Mouse (Mus musculus) neural tube, postnatal 0 days (tissue): Measurements from ENCODE around the gene Hist1h2af. TPM values are rescaled to one million over a fixed set of nuclear protein-coding genes. Genes with fewer than 3 reads are reported as not detected.

Experiments used
- polyA plus RNA-seq: library from polyadenylated mRNA; unstranded; fragments of >200 nt; fragmentation: Nextera tagmentation; extraction: Ambion mirVana; gene quantifications from 2 replicates; pipeline ENCODE4 v1.2.1, GENCODE M21; 2015

The Hist1h2af gene
- 1.7 TPM in 1 of 2 replicates, not detected in the other for polyA plus RNA-seq

DNA sequence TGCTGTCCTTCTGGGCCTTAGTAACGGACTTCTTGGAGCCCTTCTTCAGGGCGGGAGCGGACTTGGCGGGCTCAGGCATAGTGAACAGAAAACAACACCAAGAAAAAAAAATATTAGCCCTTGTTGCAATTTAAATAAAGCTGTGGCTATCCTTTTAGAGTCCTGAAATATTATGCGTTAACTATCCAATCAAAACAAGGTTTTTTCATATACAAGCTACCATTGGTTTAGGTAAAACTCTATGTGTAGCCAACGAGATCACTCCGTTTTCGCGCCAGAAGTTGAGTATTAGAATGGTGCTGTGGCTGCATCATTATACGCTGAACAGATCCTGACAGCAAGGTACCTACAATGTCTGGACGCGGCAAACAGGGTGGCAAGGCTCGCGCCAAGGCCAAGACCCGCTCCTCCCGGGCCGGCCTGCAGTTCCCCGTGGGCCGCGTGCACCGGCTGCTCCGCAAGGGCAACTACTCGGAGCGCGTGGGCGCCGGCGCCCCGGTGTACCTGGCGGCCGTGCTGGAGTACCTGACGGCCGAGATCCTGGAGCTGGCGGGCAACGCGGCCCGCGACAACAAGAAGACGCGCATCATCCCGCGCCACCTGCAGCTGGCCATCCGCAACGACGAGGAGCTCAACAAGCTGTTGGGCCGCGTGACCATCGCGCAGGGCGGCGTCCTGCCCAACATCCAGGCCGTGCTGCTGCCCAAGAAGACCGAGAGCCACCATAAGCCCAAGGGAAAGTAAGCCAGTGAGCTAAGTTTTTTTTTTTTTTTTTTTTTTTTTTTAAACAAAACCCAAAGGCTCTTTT is at the start of gene Hist1h2af:
Gene Hist1h2af, plus strand, starts transcription at position 347 of the 808 bp plus-strand sequence.

DNA sequence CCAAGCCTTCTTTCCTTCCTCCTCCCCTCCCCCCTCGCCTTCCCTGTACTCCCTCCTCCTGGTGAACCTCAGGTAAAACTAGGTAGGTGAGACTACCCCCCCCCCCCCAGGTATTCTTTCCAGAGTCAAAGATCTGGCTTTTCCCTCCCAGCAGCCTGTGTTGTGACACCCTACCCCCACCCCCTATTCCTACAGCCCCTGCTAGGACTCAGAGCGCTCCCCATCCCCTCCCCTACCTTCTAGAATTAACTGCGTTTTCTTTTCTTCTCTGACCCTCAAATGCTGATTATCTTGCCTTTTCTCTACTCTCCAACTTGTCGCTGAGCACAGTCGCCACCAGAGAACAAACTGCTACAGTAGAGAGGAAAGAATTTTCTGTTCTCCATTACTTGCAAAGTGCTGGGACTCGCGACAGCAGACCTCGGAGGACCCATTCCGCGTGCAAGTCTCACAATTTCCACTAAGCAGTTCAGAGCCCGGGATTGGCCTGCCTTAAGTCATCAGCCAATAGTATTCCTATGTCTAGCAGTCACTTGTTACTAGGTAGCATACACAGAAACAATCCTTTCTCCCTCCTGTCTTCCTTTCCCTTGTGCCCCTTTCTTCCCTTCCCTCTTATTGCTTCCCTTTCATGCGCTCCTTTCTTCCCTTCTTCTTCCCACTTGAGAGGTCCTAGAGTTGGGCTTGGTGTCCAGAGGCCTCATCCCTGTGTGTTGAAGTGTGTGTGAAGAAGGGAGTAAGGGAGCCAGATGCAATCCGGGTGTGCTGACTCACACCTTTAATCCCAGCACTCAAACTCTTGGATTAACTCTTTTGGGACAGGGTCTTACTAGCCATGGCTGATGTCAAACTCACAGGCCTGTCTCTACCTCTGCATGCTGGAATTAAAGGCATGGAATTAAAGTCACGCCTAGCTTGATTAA is 45.0 kb upstream of the Hist1h2af start, which contains the start of gene Btn2a2:
Gene Btn2a2, minus strand, starts transcription at position 458 of the 923 bp plus-strand sequence.

GRCm38 (mm10) chr13:23530901-23531875 is 2.5 kb upstream of the Hist1h2af start, which contains the start of gene Hist1h4h:
Gene Hist1h4h (plus strand): TSS chr13:23531050.

GRCm38 (mm10) chr13:23535137-23536075 is 1.7 kb downstream of the Hist1h2af start, which contains the start of gene Hist1h3g:
Gene Hist1h3g (plus strand): TSS chr13:23535422.

GRCm38 (mm10) chr13:23542999-23543607 is 9.4 kb downstream of the Hist1h2af start, which contains the start of gene Hist1h2bh:
Gene Hist1h2bh (minus strand): TSS chr13:23543392.

GRCm38 (mm10) chr13:23543965-23544786 is 10.5 kb downstream of the Hist1h2af start, which contains the start of gene Hist1h3f:
Gene Hist1h3f (plus strand): TSS chr13:23544052.

GRCm38 (mm10) chr13:23551146-23551834 is 17.6 kb downstream of the Hist1h2af start, which contains the start of gene Hist1h4f:
Gene Hist1h4f (minus strand): TSS chr13:23551648.

DNA sequence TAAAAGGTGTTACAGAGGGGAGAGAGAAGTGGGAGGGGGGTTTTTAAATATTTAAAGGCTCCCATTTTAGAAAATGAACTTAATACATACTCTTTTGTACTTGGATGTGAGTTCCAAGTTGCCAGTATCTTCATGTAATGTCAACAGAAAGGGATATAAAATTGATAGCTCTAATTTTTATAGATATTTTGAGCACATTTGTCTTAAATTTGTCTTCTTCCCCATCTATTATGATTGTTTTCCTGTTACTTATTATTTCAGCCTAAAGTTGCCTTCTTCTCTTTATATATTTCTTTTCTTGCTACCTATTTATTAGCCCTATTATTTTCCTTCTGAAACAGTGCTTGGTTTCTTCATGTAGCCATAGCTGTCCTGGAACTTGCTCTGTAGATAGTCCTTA is 19.3 kb downstream of the Hist1h2af start, which contains the start of gene Hist1h1d:
Gene Hist1h1d, plus strand, starts transcription at position 301 of the 400 bp plus-strand sequence.

GRCm38 (mm10) chr13:23561883-23562659 is 28.4 kb downstream of the Hist1h2af start, which contains the start of gene Hist1h3e:
Gene Hist1h3e (minus strand): TSS chr13:23562369.

GRCm38 (mm10) chr13:23571022-23571503 is 37.4 kb downstream of the Hist1h2af start, which contains the start of the genes Hist1h2ae and Hist1h2bg:
Gene Hist1h2ae (minus strand): TSS chr13:23571220.
Gene Hist1h2bg (plus strand): TSS chr13:23571396.

GRCm38 (mm10) chr13:23573898-23574524 is 40.3 kb downstream of the Hist1h2af start, which contains the start of the genes Hist1h2bf and Hist1h2ad:
Gene Hist1h2bf (minus strand): TSS chr13:23574196.
Gene Hist1h2ad (plus strand): TSS chr13:23574381.

DNA sequence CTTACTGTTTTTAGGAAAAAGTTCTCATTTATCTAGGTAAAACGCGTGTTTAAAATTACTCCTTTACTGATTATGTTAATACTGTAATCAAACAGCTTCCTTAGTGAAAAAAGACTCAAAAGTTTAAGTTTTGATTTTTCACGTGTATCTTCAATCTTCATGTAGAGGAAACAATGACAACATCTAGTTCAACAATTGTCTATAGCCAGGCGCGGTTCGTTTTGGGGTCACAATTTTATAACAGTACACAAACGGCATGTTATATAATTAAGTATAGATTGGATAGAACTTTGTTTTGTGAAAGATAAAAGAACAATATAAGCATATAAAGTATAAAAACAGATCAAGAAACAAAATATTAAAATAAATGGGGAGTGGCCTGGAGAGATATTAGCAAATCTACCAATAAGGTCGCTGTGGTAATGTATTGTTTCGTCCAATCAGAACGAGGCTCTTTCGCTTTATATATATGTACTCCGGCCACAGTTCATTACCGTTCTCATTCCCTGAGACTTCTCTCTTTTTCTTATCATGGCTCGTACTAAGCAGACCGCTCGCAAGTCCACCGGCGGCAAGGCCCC is 41.7 kb downstream of the Hist1h2af start, which contains the start of gene Hist1h3d:
Gene Hist1h3d, plus strand, starts transcription at position 493 of the 581 bp plus-strand sequence.

GRCm38 (mm10) chr13:23581408-23582218 is 47.9 kb downstream of the Hist1h2af start, which contains the start of gene Hist1h4d:
Gene Hist1h4d (plus strand): TSS chr13:23581598.

